Mouse (Mus musculus) forebrain, embryonic 12.5 days (tissue): ENCODE measurements around the gene Fkbpl. TPM values are rescaled to one million over a fixed set of nuclear protein-coding genes. Genes with fewer than 3 reads are reported as not detected.

Experiments
- ATAC-seq: fragments of 200-750 bp; cut with Nextera tagmentation; 2 replicates; pipeline ENCODE4 v1.8.0; 2017; ENCODE audit warnings: moderate TSS enrichment; ENCODE audit not compliant: low FRiP score
- H3K27ac ChIP-seq: fragments of 300-500 bp; sonication (generic); 2 replicates; pipeline ENCODE4 v1.5.1; 2016; ENCODE audit warnings: mild to moderate bottlenecking
- H3K27me3 ChIP-seq: fragments of 300-500 bp; sonication (generic); 2 replicates; pipeline ENCODE4 v1.6.1; 2016; ENCODE audit warnings: mild to moderate bottlenecking
- H3K36me3 ChIP-seq: fragments of 300-500 bp; sonication (generic); replicated peaks from 2 replicates; pipeline ENCODE4 v1.6.1; 2016; ENCODE audit warnings: mild to moderate bottlenecking
- H3K4me1 ChIP-seq: fragments of 300-500 bp; sonication (generic); 2 replicates; pipeline ENCODE4 v1.6.1; 2016
- H3K4me2 ChIP-seq: fragments of 300-500 bp; sonication (generic); 2 replicates; pipeline ENCODE4 v1.6.1; 2016; ENCODE audit warnings: mild to moderate bottlenecking, moderate library complexity
- H3K4me3 ChIP-seq: fragments of 300-500 bp; sonication (generic); replicated peaks from 2 replicates; pipeline ENCODE4 v1.5.1; 2016; ENCODE audit warnings: mild to moderate bottlenecking
- H3K9ac ChIP-seq: fragments of 300-500 bp; sonication (generic); 2 replicates; pipeline ENCODE4 v1.6.1; 2016; ENCODE audit warnings: mild to moderate bottlenecking
- H3K9me3 ChIP-seq: fragments of 300-500 bp; sonication (generic); 2 replicates; pipeline ENCODE4 v1.6.1; 2016
- WGBS: fragments of 180-500 bp; shearing (Covaris S2); methylation state at CpG from one replicate; pipeline ENCODE4 v1.1.7; 2016; 5-methylcytosine and 5-hydroxymethylcytosine counted together
- polyA plus RNA-seq: library from polyadenylated mRNA; unstranded; fragments of >200 nt; fragmentation: Nextera tagmentation; extraction: Ambion mirVana; gene quantifications from 2 replicates; pipeline ENCODE4 v1.2.1, GENCODE M21; 2016

The Fkbpl gene
- polyA plus RNA-seq, 1 experiment from 2014 or later: 14.6 TPM

DNA sequence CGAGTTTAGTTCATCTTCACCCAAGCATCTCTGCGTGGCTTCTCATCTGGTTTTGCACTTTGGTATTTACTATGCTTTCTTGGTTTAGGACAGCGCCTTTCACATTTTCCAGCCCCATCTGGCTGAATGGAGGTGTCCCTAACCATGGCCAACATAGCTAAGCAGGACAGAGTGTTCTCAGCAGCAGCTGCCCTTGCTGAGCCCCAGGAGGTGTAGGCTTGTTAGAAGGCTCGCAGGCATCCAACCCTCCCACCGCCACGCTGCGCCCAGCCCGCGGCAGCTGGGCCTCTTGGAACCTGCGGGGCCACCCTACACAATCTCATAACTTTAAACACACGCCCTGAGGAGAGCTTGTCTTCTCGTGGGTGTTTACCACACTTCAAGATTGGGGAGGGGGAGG is 32.1 kb downstream of the Fkbpl start:
- no peak overlapping the region for H3K4me2 ChIP-seq
- H3K36me3 ChIP-seq: no peaks in the 10 kb centered on the region
- 0 out of 2 replicates have a peak, but pooled peaks cover 2% of the 10 kb centered on the region for H3K9me3 ChIP-seq
- no peak overlapping the region for H3K4me3 ChIP-seq
- H3K4me1 ChIP-seq: peaks cover 9% of the 10 kb centered on the region
- no peak overlapping the region for H3K9ac ChIP-seq
- no peak overlapping the region for H3K27ac ChIP-seq
- peaks cover 64% of the 10 kb centered on the region for H3K27me3 ChIP-seq
- no peak for ATAC-seq
- WGBS: 83% methylated on average over 12 of the region's 12 CpGs

DNA sequence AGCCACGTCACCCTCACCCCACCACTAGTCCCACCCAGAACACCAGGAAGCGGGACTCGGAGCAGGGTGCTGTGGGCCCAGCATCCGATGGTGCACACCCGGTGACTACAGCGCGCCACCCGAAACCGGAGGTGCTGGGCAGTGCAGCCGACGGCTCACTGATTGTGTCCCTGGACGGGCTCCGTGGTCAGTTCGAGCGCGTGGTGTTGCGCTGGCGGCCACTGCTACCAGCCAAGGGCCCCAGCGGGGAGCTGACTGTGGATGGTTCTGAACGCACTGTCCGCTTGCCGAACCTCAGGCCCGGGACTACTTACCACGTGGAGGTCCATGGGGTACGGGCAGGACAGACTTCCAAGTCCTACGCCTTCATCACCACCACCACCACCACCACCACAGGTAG is 35.6 kb downstream of the Fkbpl start:
- 83% methylated on average over 26 of the region's 26 CpGs for WGBS
- no peaks in the 10 kb centered on the region for H3K4me1 ChIP-seq
- no peaks in the 10 kb centered on the region for H3K36me3 ChIP-seq
- no peak overlapping the region for H3K9ac ChIP-seq
- peaks cover 33% of the 10 kb centered on the region; the same call in 1 of the 2 replicates for H3K27me3 ChIP-seq
- H3K27ac ChIP-seq: no peak overlapping the region
- no peaks in the 10 kb centered on the region for H3K9me3 ChIP-seq
- no peak overlapping the region for H3K4me2 ChIP-seq
- no peak overlapping the region for H3K4me3 ChIP-seq
- ATAC-seq: no peak

DNA sequence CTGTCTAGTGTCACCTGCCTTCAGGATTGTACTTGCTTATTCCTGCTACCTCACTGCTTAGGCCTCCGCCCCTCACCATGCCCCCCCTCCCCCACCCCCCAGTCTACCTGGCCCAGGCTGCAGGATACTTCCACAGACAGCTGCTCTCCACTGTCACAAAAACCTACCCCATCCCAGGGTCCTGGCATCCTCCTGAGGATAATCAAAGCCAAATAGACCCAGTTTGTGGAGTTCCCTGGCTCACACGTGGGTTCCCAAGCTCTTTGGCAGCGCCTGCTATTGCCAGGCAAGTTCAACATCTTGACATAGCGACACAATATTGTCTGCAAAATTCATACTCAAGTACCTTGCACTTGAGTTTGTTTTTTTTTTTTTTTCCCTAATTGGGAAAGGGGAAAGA is 36.1 kb downstream of the Fkbpl start:
- H3K27me3 ChIP-seq: peaks cover 30% of the 10 kb centered on the region; the same call in 1 of the 2 replicates
- H3K9me3 ChIP-seq: no peaks in the 10 kb centered on the region
- ATAC-seq: no peak
- H3K36me3 ChIP-seq: no peaks in the 10 kb centered on the region
- H3K4me3 ChIP-seq: no peak overlapping the region
- no peak overlapping the region for H3K27ac ChIP-seq
- WGBS: 77% methylated on average over 4 of the region's 4 CpGs
- no peaks in the 10 kb centered on the region for H3K4me1 ChIP-seq
- no peak overlapping the region for H3K4me2 ChIP-seq
- H3K9ac ChIP-seq: no peak overlapping the region

DNA sequence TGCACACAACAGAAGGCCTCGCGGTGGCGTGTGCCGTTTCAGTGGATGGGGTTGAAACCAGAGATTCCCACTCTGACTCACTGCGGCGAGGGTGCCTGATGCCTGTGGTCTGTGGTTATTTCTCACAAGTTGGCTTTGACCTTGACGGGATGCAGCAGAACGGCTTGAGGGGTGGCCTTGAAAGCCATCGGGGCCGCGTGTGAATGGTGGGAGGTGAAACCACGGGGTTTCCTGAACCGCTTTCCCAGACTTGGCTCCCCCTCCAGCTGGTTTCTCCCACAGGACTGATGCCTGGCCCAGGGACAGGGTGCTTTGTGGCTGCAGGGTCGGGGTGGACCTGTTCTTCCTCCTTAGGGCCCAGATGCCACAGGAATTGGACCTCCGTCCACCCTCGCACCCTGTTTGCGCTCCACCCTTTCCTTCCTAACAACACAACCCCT is 36.6 kb downstream of the Fkbpl start:
- WGBS: 84% methylated on average over 17 of the region's 17 CpGs
- no peak overlapping the region for H3K9ac ChIP-seq
- H3K27me3 ChIP-seq: peaks cover 25% of the 10 kb centered on the region; the same call in 1 of the 2 replicates
- no peaks in the 10 kb centered on the region for H3K4me1 ChIP-seq
- H3K36me3 ChIP-seq: no peaks in the 10 kb centered on the region
- H3K9me3 ChIP-seq: no peaks in the 10 kb centered on the region
- no peak overlapping the region for H3K4me2 ChIP-seq
- no peak overlapping the region for H3K4me3 ChIP-seq
- no peak overlapping the region for H3K27ac ChIP-seq
- no peak for ATAC-seq

DNA sequence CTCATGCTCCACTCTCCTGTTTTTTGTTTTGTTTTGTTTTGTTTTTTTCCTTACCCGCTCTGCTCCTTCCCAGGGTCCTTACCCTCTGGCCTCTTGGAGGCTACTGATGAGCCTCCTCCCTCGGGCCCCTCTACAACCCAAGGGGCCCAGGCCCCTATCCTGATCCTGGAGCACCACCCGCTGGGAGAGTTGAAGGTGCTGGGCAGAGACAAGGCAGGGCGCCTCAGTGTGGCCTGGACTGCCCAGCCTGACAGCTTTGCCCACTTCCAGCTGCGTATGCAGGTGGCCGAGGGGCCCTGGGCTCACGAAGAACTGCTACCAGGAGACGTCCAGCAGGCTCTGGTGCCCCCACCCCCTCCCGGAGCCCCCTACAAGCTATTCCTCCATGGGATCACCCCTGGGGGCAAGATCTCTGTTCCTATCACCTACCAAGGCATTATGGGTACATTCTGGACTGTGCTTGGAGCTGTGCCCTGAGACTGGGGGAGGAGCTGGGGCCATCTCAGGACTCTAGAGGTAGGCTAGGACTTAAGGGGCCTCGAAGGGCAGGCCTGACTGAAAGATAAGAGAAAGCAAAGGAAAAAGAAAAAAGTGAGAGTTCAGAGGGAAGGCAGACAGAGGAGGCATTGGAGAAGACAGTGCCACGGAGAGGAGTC is 37.4 kb downstream of the Fkbpl start:
- Histone ChIP-seq H3K4me2 (no peak overlapping the region), H3K4me1 (no peaks in the 10 kb centered on the region), H3K27me3 (peaks cover 21% of the 10 kb centered on the region; the same call in 1 of the 2 replicates), H3K9me3 (no peaks in the 10 kb centered on the region), H3K9ac (no peak overlapping the region), H3K4me3 (no peak overlapping the region), H3K36me3 (no peaks in the 10 kb centered on the region), H3K27ac (no peak overlapping the region)
- ATAC-seq: no peak
- WGBS: 76% methylated on average over 11 of the region's 11 CpGs

DNA sequence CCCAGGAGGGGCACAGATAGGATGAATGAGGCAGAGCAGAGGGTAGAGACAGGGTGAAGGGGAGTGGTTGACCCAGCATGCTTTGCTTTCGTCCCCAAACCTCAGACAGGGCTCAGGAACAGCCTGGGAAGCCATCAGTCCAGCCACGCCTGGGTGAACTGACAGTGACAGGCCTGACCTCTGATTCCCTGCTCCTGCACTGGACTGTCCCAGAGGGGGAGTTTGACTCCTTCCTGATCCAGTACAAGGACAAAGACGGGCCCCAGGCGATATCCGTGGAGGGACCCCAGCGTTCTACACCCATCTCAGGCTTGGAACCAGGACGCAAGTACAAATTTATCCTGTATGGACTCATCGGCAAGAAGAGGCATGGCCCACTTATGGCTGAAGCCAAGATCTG is 38.6 kb downstream of the Fkbpl start:
- no peak for ATAC-seq
- peaks cover 12% of the 10 kb centered on the region; the same call in 1 of the 2 replicates for H3K27me3 ChIP-seq
- no peaks in the 10 kb centered on the region for H3K36me3 ChIP-seq
- no peaks in the 10 kb centered on the region for H3K9me3 ChIP-seq
- H3K4me1 ChIP-seq: no peaks in the 10 kb centered on the region
- H3K9ac ChIP-seq: no peak overlapping the region
- 73% methylated on average over 8 of the region's 8 CpGs for WGBS
- H3K4me3 ChIP-seq: no peak overlapping the region
- no peak overlapping the region for H3K4me2 ChIP-seq
- no peak overlapping the region for H3K27ac ChIP-seq

DNA sequence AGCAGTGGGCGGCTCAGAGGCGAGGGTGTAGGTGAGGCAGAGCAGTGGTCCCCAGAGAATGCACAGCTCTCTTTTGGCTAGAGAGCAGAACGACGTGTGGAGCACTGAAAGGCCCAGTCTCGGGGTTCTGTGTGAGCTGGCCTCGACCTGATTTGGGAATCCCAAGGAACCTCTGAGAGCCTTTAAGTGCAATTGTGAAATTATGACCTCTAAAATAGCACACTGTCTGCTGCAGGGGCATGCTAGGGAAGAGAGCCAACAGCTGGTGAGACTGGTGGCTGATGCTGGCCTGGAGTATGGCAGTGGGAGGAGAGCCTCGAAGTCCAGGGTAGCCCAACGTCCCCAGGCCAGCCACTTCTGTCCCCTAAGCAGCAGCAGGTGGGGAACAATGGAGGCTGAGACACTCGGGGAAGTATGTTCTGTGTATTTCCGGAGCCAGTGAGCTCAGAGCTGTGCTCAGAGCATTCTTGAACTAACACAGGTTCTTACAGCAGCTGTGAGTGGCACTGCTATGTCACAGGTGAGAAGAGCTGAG is 39.2 kb downstream of the Fkbpl start:
- no peak overlapping the region for H3K4me2 ChIP-seq
- H3K4me3 ChIP-seq: no peak overlapping the region
- H3K4me1 ChIP-seq: no peaks in the 10 kb centered on the region
- H3K27me3 ChIP-seq: peaks cover 12% of the 10 kb centered on the region; the same call in 1 of the 2 replicates
- WGBS: 72% methylated on average over 10 of the region's 10 CpGs
- H3K36me3 ChIP-seq: no peaks in the 10 kb centered on the region
- ATAC-seq: no peak
- H3K9ac ChIP-seq: no peak overlapping the region
- H3K27ac ChIP-seq: no peak overlapping the region
- no peaks in the 10 kb centered on the region for H3K9me3 ChIP-seq

DNA sequence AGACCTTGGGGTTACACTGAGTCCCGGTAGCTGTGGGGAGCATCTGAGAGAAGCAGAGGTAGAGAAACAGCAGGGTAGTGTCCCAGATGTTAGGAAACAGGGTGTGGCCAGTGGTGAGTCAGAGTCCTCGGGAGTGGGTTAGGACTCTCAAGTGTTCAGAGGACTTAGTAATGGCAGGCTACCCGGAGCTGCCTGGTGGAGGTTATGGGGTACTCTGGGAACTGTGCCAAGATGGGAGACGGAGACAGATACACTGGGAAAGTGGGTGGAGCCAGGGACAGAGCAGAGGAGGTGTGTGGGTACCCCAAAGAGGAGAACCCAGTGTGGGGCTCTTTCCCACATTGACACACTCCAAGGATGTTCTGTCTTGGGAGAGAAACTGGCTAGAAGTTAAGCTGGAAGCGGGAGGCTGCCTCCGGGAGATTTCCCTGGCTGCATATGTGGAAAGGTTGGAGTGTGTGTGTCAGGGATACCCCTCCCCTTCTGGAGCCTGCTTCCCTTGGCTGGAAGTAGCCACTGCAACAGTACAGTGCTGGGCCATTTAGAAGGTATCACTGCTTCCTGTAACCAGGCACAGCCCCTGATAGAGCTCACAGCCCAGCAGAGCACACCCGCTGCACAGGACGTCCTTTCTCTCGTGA is 39.8 kb downstream of the Fkbpl start:
- Histone ChIP-seq H3K9ac (no peak overlapping the region), H3K4me1 (no peaks in the 10 kb centered on the region), H3K4me3 (no peak overlapping the region), H3K27ac (no peak overlapping the region), H3K27me3 (0 out of 2 replicates have a peak, but pooled peaks cover 12% of the 10 kb centered on the region), H3K4me2 (no peak overlapping the region), H3K36me3 (no peaks in the 10 kb centered on the region), H3K9me3 (no peaks in the 10 kb centered on the region)
- WGBS: 73% methylated on average over 9 of the region's 9 CpGs
- no peak for ATAC-seq

DNA sequence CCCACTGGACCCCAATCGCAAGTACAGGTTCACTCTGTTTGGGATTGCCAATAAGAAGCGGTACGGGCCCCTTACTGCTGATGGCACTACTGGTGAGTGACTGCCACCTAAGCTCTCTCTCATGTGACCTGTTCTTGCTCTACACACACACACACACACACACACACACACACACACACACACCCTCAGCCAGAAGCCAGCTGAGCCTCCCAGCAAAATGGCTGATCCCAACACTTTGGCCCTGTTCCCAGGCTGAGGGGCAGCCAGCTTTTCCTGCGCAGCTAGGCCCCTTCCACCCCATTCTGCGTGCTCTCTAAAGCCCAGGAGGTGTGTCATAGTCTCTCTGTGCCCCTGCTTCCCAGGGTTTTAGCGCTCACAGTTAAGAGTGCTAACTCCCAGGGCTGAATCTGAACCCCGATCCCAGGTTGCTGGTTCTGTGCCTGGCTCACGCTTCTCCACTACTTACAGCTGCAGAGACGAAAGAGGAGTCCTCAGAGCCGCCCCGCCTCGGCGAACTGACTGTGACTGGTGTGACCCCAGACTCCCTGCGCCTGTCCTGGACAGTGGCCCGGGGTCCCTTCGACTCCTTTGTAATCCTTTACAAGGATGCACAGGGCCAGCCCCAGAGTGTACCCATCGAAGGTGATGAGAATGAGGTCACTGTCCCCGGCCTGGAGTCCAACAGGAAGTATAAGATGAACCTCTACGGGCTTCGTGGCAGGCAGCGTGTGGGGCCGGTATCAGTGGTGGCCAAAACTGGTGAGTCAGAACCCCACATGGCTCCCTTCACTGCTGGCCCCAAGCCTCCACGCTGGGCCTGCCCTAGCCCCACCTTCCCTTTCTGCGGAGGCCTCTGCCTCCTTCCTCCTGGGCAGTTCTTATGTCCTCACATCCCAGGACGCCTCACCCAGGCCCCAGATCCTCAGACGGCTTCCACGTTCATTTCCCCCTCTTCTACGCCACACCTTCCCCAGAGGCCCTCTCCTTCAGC is 40.9 kb downstream of the Fkbpl start:
- H3K4me2 ChIP-seq: no peak overlapping the region
- 81% methylated on average over 28 of the region's 28 CpGs for whole genome bisulfite sequencing
- H3K27me3 ChIP-seq: 0 out of 2 replicates have a peak, but pooled peaks cover 2% of the 10 kb centered on the region
- H3K36me3 ChIP-seq: no peaks in the 10 kb centered on the region
- no peak overlapping the region; the same call in 1 of the 2 replicates for H3K9ac ChIP-seq
- H3K4me1 ChIP-seq: no peaks in the 10 kb centered on the region
- no peaks in the 10 kb centered on the region for H3K9me3 ChIP-seq
- no peak overlapping the region for H3K4me3 ChIP-seq
- ATAC-seq: no peak
- H3K27ac ChIP-seq: no peak overlapping the region

DNA sequence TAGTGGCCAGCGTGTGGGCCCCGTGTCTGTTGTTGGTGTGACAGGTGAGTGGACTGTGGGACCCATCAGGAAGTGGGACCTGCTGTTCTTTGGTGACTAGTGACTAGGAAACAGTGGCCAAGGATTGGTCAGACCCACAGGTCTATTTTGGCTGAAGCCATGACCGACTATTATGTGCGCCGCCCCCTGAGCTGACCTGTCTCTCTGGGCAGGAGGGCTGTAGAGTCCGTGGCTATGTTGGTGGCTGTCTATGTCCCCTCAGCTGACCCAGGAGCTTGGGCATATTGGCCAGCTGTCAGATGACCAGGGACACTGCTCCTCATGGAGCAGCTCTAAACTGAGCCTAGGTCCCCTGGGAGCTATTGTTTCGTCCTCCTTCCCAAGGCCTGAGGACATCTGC is 44.3 kb downstream of the Fkbpl start:
- no peak overlapping the region for H3K4me2 ChIP-seq
- no peak overlapping the region for H3K27ac ChIP-seq
- ATAC-seq: no peak
- H3K36me3 ChIP-seq: no peaks in the 10 kb centered on the region
- H3K9ac ChIP-seq: no peak overlapping the region
- H3K4me1 ChIP-seq: no peaks in the 10 kb centered on the region
- no peak overlapping the region for H3K4me3 ChIP-seq
- H3K27me3 ChIP-seq: no peaks in the 10 kb centered on the region
- H3K9me3 ChIP-seq: no peaks in the 10 kb centered on the region
- WGBS: 94% methylated on average over 7 of the region's 7 CpGs

DNA sequence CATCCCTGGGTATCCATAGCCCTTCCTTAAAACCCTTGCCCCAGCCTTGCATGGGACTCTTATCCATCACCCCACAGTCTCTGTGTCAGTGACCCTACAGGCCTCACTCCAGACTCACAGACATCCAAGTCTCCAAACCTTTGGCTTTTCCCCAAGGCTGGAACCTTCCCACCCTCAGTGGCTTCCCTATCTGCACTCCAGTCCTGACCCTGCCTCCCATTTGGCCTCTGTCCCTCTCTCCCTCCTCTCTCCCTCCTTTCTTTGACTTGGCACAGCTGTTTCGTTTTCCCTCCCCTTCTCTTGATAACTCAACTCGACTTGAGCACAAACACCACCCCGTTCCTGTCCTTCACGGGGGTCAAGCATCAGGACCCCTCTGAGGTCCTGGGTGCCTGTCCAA is 45.9 kb downstream of the Fkbpl start:
- Histone ChIP-seq H3K4me1 (no peaks in the 10 kb centered on the region), H3K27ac (no peak overlapping the region), H3K9ac (no peak overlapping the region), H3K4me3 (no peak overlapping the region), H3K27me3 (no peaks in the 10 kb centered on the region), H3K9me3 (no peaks in the 10 kb centered on the region), H3K4me2 (no peak overlapping the region), H3K36me3 (no peaks in the 10 kb centered on the region)
- 79% methylated on average over 4 of the region's 4 CpGs for WGBS
- ATAC-seq: no peak

DNA sequence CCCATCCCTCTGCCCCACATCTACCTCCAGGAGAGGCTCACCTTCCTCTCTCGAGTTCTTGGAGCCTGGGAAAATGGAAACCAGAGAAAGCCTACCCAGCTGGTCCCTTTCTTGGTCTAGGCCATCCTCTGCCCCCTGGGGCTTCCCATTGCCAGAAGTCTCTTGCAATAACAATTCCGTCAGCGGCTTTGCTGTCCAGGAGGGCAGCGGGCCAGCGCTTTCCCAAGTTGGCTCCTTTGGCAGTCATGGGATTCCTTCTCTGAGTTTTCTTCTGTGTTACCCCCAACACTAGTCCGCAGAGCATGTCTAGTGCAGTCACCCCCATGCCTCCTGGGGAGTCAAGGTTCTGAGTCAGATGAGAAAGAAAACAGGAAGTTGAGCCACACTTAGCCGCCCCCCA is 48.3 kb downstream of the Fkbpl start:
- Histone ChIP-seq H3K4me3 (no peak overlapping the region), H3K9ac (no peak overlapping the region), H3K4me2 (no peak overlapping the region), H3K4me1 (no peaks in the 10 kb centered on the region), H3K27ac (no peak overlapping the region), H3K27me3 (no peaks in the 10 kb centered on the region), H3K9me3 (no peaks in the 10 kb centered on the region), H3K36me3 (no peaks in the 10 kb centered on the region)
- WGBS: 70% methylated on average over 7 of the region's 7 CpGs
- no peak for ATAC-seq
